Comparison of ENCODE assay signal across 19 mouse cellular contexts in the genomic region with DNA sequence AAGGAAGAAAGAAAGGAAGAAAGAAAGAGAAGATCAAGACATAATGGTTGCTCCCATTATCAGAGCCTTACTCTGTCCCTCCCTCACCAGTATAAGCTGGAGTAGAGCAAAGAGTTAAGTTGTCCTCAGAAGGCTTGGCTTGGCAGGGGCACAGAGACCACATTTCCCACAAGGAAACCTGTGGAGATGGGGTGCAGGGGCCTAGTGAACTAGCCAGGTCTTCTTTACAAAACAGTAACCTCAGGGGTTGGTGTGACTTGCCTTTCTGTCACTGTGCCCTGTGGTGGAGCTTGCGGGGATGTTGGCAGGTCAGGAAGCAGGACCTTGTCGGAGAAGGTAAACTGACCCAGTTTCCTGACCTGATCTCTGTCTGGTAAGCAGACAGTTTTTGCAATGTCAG. TPM values are rescaled to one million over a fixed set of nuclear protein-coding genes. Genes with fewer than 3 reads are reported as not detected.
DNase-seq lines count a peak whose midpoint lies in the region; ATAC-seq lines count a peak whose summit lies in the region.
"Had no signal": no experiment of that assay in that cellular context is flagged by ENCODE, and none has a peak within 500 bp of the region (broad histone marks: within the 10 kb centered on the region; RNA-seq: fewer than 3 reads in every experiment).

No protein-coding gene starts in this region.

- DNase-seq in 416B (ENCODE audit: low read depth), result peak; percentile 50
- no peak for DNase-seq in adrenal gland, postnatal 36 days
- no peak for DNase-seq in adrenal gland, postnatal 4 days (ENCODE audit: low spot score in 2 of 2)
- DNase-seq: adrenal gland, adult 8-10 months; adrenal gland, postnatal 14 days; B cell, adult 2 months; cerebellum, adult 11-12 months; cerebellum, adult 2 months; cerebellum, adult 9-10 months; cerebellum, postnatal 10 days; cerebellum, postnatal 25 days; embryo, embryonic 11 days had no signal

- peak; percentile 85 for ATAC-seq in common myeloid progenitor, adult 5-6 weeks (replicated peaks; ENCODE audit: low read depth, poor library complexity, severe bottlenecking)
- ATAC-seq in megakaryocyte progenitor cell, adult 5-6 weeks (replicated peaks; ENCODE audit: poor library complexity), result peak; percentile 61
- ATAC-seq: activated CD4-positive, CD25-positive, alpha-beta regulatory T cell, adult 4 months; CD4-positive, CD25-positive, alpha-beta regulatory T cell, adult 4 months; forebrain, embryonic 14.5 days; forebrain, embryonic 16.5 days; Patski had no signal

RNA-seq across cellular contexts. Expression of gene Zfp644, which starts 53.1 kb away (rescaled TPM):
- total RNA-seq in common myeloid progenitor, adult 5-6 weeks (2017), result 98.8 and 105 TPM in 2 replicates
- 73.1 and 92.7 TPM in 2 replicates for total RNA-seq in megakaryocyte progenitor cell, adult 5-6 weeks (2015)
- 67.8 and 79.0 TPM in 2 replicates for total RNA-seq in megakaryocyte progenitor cell, adult 5-6 weeks (2017)
- total RNA-seq in adrenal gland, postnatal 36 days (2021), result 10 to 100 TPM; 68.9 to 70.1 TPM
- total RNA-seq in adrenal gland, postnatal 4 days (2021), result 10 to 100 TPM; 91.2 to 93.8 TPM
